Mouse (Mus musculus): ENCODE measurements at regions not wholly inside any gene's neighbourhood (a gene's known extent, or its start where the extent isn't known, plus 50 kb on each side); places are given as distances from the start of the nearest gene placed in this dataset.

- in situ Hi-C loops (cut with MboI; ENCODE audit: low sequenced_read_pairs), result loop anchor here (10.0 kb wide), 1 partner anchor 806 kb away; no protein-coding TSS in a partner anchor
Measured at GRCm38 (mm10) chr15:61168842-61169416, 246.1 kb upstream of the A1bg start.

GRCm38 (mm10) chr15:61165050-61165449 is 242.2 kb upstream of the A1bg start:
- in situ Hi-C loops (cut with MboI; ENCODE audit: low sequenced_read_pairs), result loop anchor here (10.0 kb wide), 1 partner anchor 810 kb away; no protein-coding TSS in a partner anchor

GRCm38 (mm10) chr15:61161397-61161796 is 238.6 kb upstream of the A1bg start:
- in situ Hi-C loops (cut with MboI; ENCODE audit: low sequenced_read_pairs), result loop anchor here (10.0 kb wide), 1 partner anchor 813 kb away; no protein-coding TSS in a partner anchor

- in situ Hi-C loops (cut with MboI; ENCODE audit: low sequenced_read_pairs), result loop anchor here (10.0 kb wide), 1 partner anchor 814 kb away; no protein-coding TSS in a partner anchor
Measured at GRCm38 (mm10) chr15:61160666-61161065, 237.9 kb upstream of the A1bg start.

GRCm38 (mm10) chr15:61159552-61159951 is 236.7 kb upstream of the A1bg start:
- in situ Hi-C loops (cut with MboI; ENCODE audit: low sequenced_read_pairs), result no loop called here

GRCm38 (mm10) chr15:61158041-61158545 is 235.3 kb upstream of the A1bg start:
- in situ Hi-C loops (cut with MboI; ENCODE audit: low sequenced_read_pairs), result no loop called here

GRCm38 (mm10) chr15:61157543-61157942 is 234.7 kb upstream of the A1bg start:
- in situ Hi-C loops (cut with MboI; ENCODE audit: low sequenced_read_pairs), result no loop called here

- in situ Hi-C loops (cut with MboI; ENCODE audit: low sequenced_read_pairs), result no loop called here
Measured at GRCm38 (mm10) chr15:61155530-61155929, 232.7 kb upstream of the A1bg start.

- in situ Hi-C loops (cut with MboI; ENCODE audit: low sequenced_read_pairs), result no loop called here
Measured at GRCm38 (mm10) chr15:61154166-61154565, 231.4 kb upstream of the A1bg start.

- in situ Hi-C loops (cut with MboI; ENCODE audit: low sequenced_read_pairs), result no loop called here
Measured at GRCm38 (mm10) chr15:61142851-61143250, 220.0 kb upstream of the A1bg start.

- in situ Hi-C loops (cut with MboI; ENCODE audit: low sequenced_read_pairs), result no loop called here
Measured at GRCm38 (mm10) chr15:61139151-61139550, 216.3 kb upstream of the A1bg start.

GRCm38 (mm10) chr15:61136781-61137180 is 214.0 kb upstream of the A1bg start:
- in situ Hi-C loops (cut with MboI; ENCODE audit: low sequenced_read_pairs), result no loop called here

GRCm38 (mm10) chr15:61133316-61133715 is 210.5 kb upstream of the A1bg start:
- in situ Hi-C loops (cut with MboI; ENCODE audit: low sequenced_read_pairs), result no loop called here

GRCm38 (mm10) chr15:61127971-61128370 is 205.2 kb upstream of the A1bg start:
- in situ Hi-C loops (cut with MboI; ENCODE audit: low sequenced_read_pairs), result no loop called here

- in situ Hi-C loops (cut with MboI; ENCODE audit: low sequenced_read_pairs), result no loop called here
Measured at GRCm38 (mm10) chr15:61127130-61127529, 204.3 kb upstream of the A1bg start.

- in situ Hi-C loops (cut with MboI; ENCODE audit: low sequenced_read_pairs), result no loop called here
Measured at GRCm38 (mm10) chr15:61116912-61117311, 194.1 kb upstream of the A1bg start.

- in situ Hi-C loops (cut with MboI; ENCODE audit: low sequenced_read_pairs), result no loop called here
Measured at GRCm38 (mm10) chr15:61109429-61110128, 186.8 kb upstream of the A1bg start.

GRCm38 (mm10) chr15:61108957-61109356 is 186.1 kb upstream of the A1bg start:
- in situ Hi-C loops (cut with MboI; ENCODE audit: low sequenced_read_pairs), result no loop called here

GRCm38 (mm10) chr15:61102421-61103412 is 179.9 kb upstream of the A1bg start:
- in situ Hi-C loops (cut with MboI; ENCODE audit: low sequenced_read_pairs), result no loop called here

- in situ Hi-C loops (cut with MboI; ENCODE audit: low sequenced_read_pairs), result no loop called here
Measured at GRCm38 (mm10) chr15:61100807-61101206, 178.0 kb upstream of the A1bg start.

GRCm38 (mm10) chr15:61098968-61099367 is 176.2 kb upstream of the A1bg start:
- in situ Hi-C loops (cut with MboI; ENCODE audit: low sequenced_read_pairs), result no loop called here

Data from CH12F3 (cell line).